Mouse (Mus musculus): ENCODE measurements at regions not wholly inside any gene's neighbourhood (a gene's known extent, or its start where the extent isn't known, plus 50 kb on each side); places are given as distances from the start of the nearest gene placed in this dataset.
"Not testable (repeated sequence)": the region's sequence is repeated elsewhere in the genome, so short reads cannot be mapped to it uniquely, and the experiment has no call there.

DNA sequence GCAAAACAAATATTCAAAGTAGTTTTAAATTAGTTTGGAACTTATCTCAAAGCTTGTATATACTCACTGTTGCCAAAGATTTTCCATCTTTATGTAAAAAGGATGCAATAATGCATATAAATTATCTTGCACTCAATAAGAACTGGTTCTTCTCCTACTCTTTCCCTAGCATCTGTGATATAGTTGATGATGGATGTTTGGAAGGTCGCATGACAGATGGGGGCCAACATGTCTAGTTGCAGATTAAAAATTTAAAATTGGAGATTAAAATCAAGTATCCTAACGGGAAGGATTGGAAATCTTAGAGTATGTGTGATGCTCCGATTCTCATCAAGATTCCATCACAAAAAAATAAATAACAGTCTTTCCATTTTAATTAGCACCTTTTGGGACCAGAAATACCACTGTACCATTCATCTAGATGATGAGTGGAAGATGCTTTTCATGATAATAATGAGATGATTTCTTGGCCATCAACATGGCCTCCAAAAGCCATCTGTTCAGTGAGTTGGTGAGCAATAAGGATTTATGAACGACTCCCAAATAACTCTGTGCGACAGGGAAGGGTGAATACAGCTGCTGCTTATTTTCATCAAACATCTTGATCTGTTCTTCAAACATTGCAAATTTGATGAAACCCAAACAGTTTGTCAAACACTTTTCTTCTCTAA lies 655.9 kb upstream of the Cdh8 start:
- no peaks in the 10 kb centered on the region for H3K36me3 ChIP-seq (ENCODE audit: control insufficient read depth, insufficient read depth)
- no peak overlapping the region for H3K27ac ChIP-seq (ENCODE audit: low read length)
- H3K4me2 ChIP-seq (ENCODE audit: low read length) = no peak overlapping the region
- 64% methylated on average over 5 of the region's 5 CpGs for WGBS
- ATAC-seq = peak; percentile 62
- H3K27me3 ChIP-seq (replicated peaks; ENCODE audit: control insufficient read depth, insufficient read depth, low read length) = no peaks in the 10 kb centered on the region
- no peak overlapping the region for H3K9ac ChIP-seq (replicated peaks; ENCODE audit: low read depth, low read length)
- no peak overlapping the region for H3K4me3 ChIP-seq (replicated peaks; ENCODE audit: low read length)
- no peaks in the 10 kb centered on the region for H3K9me3 ChIP-seq (ENCODE audit: control insufficient read depth, low read length)
- H3K4me1 ChIP-seq (replicated peaks; ENCODE audit: control insufficient read depth, insufficient read depth, low read length) = no peaks in the 10 kb centered on the region

DNA sequence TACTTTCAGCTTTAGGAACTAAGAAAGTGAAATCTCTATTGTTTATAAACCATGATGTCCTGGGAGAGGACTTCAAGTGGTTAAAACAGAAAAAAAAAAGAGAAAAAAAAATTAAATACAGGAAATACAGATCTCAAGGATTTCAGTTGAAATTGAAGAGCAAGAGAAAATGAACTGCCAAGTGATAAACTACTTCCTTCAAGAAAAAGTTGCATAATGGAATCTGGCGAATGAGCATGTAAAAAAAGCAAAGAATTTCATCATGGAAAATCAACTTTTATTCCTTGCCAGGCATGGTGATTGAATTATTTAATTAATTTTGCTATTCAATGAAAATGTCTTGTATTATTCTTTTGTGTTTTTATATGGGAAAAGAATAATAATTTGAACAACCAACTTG lies 653.5 kb upstream of the Cdh8 start:
- 77% methylated on average over 1 of the region's 1 CpGs for WGBS
- H3K27ac ChIP-seq (ENCODE audit: low read length) = no peak overlapping the region

DNA sequence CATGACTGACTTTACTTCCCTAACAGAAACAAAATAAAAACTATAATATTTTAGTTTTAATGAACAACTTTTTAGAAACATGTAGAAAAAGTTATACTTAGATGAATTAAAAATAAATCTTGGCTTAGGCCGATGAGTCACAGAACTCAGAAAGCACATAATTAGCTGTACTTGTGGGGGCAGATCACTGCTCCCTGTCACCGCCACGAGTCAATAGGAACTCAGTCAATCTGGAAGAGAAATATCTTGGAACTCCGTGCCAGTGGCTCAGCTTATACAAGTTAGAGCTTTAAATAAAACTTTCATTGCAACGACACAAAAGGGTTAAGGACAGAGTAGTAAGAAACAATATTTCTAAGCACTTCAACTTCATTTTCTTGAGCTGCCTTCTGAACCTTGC lies 622.7 kb upstream of the Cdh8 start:
- H3K4me1 ChIP-seq (replicated peaks; ENCODE audit: control insufficient read depth, insufficient read depth, low read length) = no peaks in the 10 kb centered on the region
- WGBS = 75% methylated on average over 5 of the region's 5 CpGs
- ATAC-seq = no peak
- H3K27ac ChIP-seq (ENCODE audit: low read length) = no peak overlapping the region
- H3K36me3 ChIP-seq (ENCODE audit: control insufficient read depth, insufficient read depth) = no peaks in the 10 kb centered on the region
- H3K4me3 ChIP-seq (replicated peaks; ENCODE audit: low read length) = no peak overlapping the region
- no peak overlapping the region for H3K9ac ChIP-seq (replicated peaks; ENCODE audit: low read depth, low read length)
- H3K4me2 ChIP-seq (ENCODE audit: low read length) = no peak overlapping the region
- no peaks in the 10 kb centered on the region for H3K9me3 ChIP-seq (ENCODE audit: control insufficient read depth, low read length)
- H3K27me3 ChIP-seq (replicated peaks; ENCODE audit: control insufficient read depth, insufficient read depth, low read length) = no peaks in the 10 kb centered on the region

More for the DNA sequence above, 653.5 kb upstream of the Cdh8 start:
- H3K9ac ChIP-seq (replicated peaks; ENCODE audit: low read depth, low read length) = no peak overlapping the region
- no peak for ATAC-seq
- H3K4me2 ChIP-seq (ENCODE audit: low read length) = no peak overlapping the region
- H3K36me3 ChIP-seq (ENCODE audit: control insufficient read depth, insufficient read depth) = no peaks in the 10 kb centered on the region
- H3K9me3 ChIP-seq (ENCODE audit: control insufficient read depth, low read length) = no peaks in the 10 kb centered on the region
- H3K4me1 ChIP-seq (replicated peaks; ENCODE audit: control insufficient read depth, insufficient read depth, low read length) = no peaks in the 10 kb centered on the region
- no peak overlapping the region for H3K4me3 ChIP-seq (replicated peaks; ENCODE audit: low read length)
- no peaks in the 10 kb centered on the region for H3K27me3 ChIP-seq (replicated peaks; ENCODE audit: control insufficient read depth, insufficient read depth, low read length)

DNA sequence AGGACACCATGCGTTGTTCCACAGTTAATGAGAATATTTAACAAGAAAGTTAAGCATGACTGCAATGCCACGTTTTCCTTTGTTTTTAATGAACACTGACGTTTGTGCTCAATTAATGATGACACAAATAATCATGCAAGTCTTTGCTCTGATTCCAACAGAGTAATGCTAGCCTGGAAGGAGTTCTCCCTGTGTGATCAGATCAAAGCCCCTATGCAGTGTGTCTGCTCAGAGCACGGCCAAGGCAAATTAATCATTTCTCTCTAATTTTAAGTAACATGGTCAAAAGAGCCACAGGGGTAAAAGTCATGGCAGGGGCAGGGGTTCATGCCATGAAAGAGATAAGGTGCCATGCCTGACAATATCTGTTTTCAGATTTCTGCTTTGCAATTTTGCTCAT lies 618.2 kb upstream of the Cdh8 start:
- H3K4me2 ChIP-seq (ENCODE audit: low read length) = no peak overlapping the region
- H3K4me1 ChIP-seq (replicated peaks; ENCODE audit: control insufficient read depth, insufficient read depth, low read length) = no peaks in the 10 kb centered on the region
- H3K4me3 ChIP-seq (replicated peaks; ENCODE audit: low read length) = no peak overlapping the region
- no peak overlapping the region for H3K27ac ChIP-seq (ENCODE audit: low read length)
- H3K36me3 ChIP-seq (ENCODE audit: control insufficient read depth, insufficient read depth) = no peaks in the 10 kb centered on the region
- no peaks in the 10 kb centered on the region for H3K9me3 ChIP-seq (ENCODE audit: control insufficient read depth, low read length)
- no peak for ATAC-seq
- H3K9ac ChIP-seq (replicated peaks; ENCODE audit: low read depth, low read length) = no peak overlapping the region
- WGBS = 35% methylated on average over 4 of the region's 4 CpGs
- H3K27me3 ChIP-seq (replicated peaks; ENCODE audit: control insufficient read depth, insufficient read depth, low read length) = no peaks in the 10 kb centered on the region

DNA sequence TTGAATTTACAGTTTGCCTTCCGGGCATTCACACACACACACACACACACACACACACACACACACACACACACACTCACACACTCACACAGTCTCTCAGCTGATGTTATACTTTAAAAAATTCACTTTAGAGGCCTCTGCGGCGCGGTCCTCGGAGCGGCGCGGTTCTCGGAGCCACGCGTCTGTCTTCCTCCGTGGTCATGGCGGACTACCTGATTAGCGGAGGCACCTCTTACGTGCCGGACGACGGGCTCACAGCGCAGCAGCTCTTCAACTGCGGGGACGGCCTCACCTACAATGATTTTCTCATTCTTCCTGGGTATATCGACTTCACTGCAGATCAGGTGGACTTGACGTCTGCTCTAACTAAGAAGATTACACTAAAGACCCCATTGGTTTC lies 614.1 kb upstream of the Cdh8 start:
- not testable (repeated sequence) for H3K4me2 ChIP-seq (ENCODE audit: low read length); H3K27ac ChIP-seq (ENCODE audit: low read length); ATAC-seq; H3K4me3 ChIP-seq (replicated peaks; ENCODE audit: low read length); H3K9ac ChIP-seq (replicated peaks; ENCODE audit: low read depth, low read length); H3K36me3 ChIP-seq (ENCODE audit: control insufficient read depth, insufficient read depth); H3K9me3 ChIP-seq (ENCODE audit: control insufficient read depth, low read length); H3K27me3 ChIP-seq (replicated peaks; ENCODE audit: control insufficient read depth, insufficient read depth, low read length); H3K4me1 ChIP-seq (replicated peaks; ENCODE audit: control insufficient read depth, insufficient read depth, low read length)
- WGBS = 97% methylated on average over 21 of the region's 23 CpGs

DNA sequence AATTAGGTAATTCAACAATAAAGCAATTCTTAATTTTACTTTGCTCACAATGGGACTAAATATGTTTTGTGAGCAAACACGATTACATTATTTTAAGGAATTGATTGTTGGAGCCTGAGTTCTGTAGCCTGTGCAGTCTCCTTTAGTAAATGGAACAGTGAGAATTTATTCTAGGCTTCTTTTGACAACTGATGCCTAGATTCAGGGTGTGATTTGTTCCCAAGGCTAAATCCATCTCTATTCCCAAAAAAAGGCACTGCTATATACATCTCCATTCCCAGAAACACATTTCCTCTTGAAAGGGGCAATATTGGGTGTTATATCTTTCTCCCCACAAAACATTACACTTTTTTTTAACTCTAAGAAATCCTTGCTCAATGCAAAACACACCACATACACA lies 599.4 kb upstream of the Cdh8 start:
- H3K27me3 ChIP-seq (replicated peaks; ENCODE audit: control insufficient read depth, insufficient read depth, low read length) = no peaks in the 10 kb centered on the region
- no peaks in the 10 kb centered on the region for H3K4me1 ChIP-seq (replicated peaks; ENCODE audit: control insufficient read depth, insufficient read depth, low read length)
- 90% methylated on average over 1 of the region's 1 CpGs for WGBS
- H3K9me3 ChIP-seq (ENCODE audit: control insufficient read depth, low read length) = no peaks in the 10 kb centered on the region
- no peak overlapping the region for H3K4me2 ChIP-seq (ENCODE audit: low read length)
- no peak overlapping the region for H3K27ac ChIP-seq (ENCODE audit: low read length)
- H3K9ac ChIP-seq (replicated peaks; ENCODE audit: low read depth, low read length) = no peak overlapping the region
- no peak overlapping the region for H3K4me3 ChIP-seq (replicated peaks; ENCODE audit: low read length)
- ATAC-seq = no peak
- no peaks in the 10 kb centered on the region for H3K36me3 ChIP-seq (ENCODE audit: control insufficient read depth, insufficient read depth)

DNA sequence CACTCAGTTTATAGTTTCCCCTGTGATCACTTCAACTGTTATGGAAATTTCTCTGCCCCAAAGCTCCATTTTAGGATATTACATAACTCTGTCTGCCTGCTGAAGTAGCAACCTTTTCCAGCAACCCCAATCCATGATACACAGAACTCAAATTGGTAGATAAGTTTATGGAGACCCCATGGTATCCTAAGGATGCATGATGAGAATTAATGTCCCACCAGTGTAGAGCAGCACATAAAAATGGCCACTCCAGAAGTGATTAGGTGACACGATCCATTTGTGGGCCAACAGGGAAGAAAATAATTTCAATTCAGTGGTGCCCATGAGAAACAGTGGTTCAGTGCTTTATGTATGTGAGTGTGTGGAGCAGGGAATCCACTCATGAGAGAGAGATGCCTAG lies 583.3 kb upstream of the Cdh8 start:
- Histone ChIP-seq H3K36me3 (ENCODE audit: control insufficient read depth, insufficient read depth) (no peaks in the 10 kb centered on the region), H3K4me2 (ENCODE audit: low read length) (no peak overlapping the region), H3K27me3 (replicated peaks; ENCODE audit: control insufficient read depth, insufficient read depth, low read length) (no peaks in the 10 kb centered on the region), H3K27ac (ENCODE audit: low read length) (no peak overlapping the region), H3K9ac (replicated peaks; ENCODE audit: low read depth, low read length) (no peak overlapping the region), H3K9me3 (ENCODE audit: control insufficient read depth, low read length) (no peaks in the 10 kb centered on the region), H3K4me3 (replicated peaks; ENCODE audit: low read length) (no peak overlapping the region), H3K4me1 (replicated peaks; ENCODE audit: control insufficient read depth, insufficient read depth, low read length) (no peaks in the 10 kb centered on the region)
- ATAC-seq = no peak
- 90% methylated on average over 1 of the region's 1 CpGs for WGBS

DNA sequence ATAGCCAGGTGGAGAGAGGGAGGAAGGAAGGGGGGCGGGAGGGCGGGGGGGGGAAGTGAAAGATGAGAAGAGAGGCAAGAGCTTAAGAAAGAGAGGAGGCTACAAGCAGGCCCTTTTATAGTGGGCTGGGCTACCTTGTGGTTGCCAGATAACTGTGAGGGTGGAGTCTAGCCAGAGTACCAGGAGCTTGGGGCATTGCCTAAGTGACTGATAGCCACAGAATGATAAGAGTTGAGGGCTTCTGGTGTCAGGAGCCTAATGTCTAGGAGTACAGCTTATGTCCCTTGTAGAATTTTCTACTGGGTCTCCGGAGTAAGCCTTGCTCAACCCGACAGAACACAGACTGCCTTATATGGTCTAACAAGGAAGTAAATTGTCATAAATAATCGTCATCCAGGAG lies 567.4 kb upstream of the Cdh8 start:
- Histone ChIP-seq H3K4me1 (replicated peaks; ENCODE audit: control insufficient read depth, insufficient read depth, low read length) (no peaks in the 10 kb centered on the region), H3K27me3 (replicated peaks; ENCODE audit: control insufficient read depth, insufficient read depth, low read length) (no peaks in the 10 kb centered on the region), H3K9me3 (ENCODE audit: control insufficient read depth, low read length) (no peaks in the 10 kb centered on the region), H3K27ac (ENCODE audit: low read length) (no peak overlapping the region), H3K4me2 (ENCODE audit: low read length) (no peak overlapping the region), H3K36me3 (ENCODE audit: control insufficient read depth, insufficient read depth) (no peaks in the 10 kb centered on the region), H3K4me3 (replicated peaks; ENCODE audit: low read length) (no peak overlapping the region), H3K9ac (replicated peaks; ENCODE audit: low read depth, low read length) (no peak overlapping the region)
- WGBS = 74% methylated on average over 5 of the region's 5 CpGs
- no peak for ATAC-seq

DNA sequence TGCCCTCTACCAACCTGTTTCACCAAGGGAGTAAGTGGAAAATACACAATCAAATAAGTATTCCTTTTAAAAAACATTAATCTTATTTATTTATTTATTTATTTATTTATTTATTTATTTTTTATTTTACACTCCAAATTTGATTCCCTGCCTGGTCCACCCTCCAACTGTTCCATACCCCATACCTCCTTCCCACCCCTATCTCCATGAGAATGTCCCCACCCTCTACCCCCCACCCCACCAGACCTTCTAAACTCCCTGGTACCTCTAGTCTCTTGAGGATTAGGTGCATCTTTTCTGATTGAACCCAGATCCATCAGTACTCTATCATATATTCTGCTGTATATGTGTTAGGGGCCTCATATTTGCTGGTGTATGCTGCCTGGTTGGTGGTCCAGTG lies 538.4 kb upstream of the Cdh8 start:
- no peak for ATAC-seq
- no peaks in the 10 kb centered on the region for H3K27me3 ChIP-seq (replicated peaks; ENCODE audit: control insufficient read depth, insufficient read depth, low read length)
- H3K4me1 ChIP-seq (replicated peaks; ENCODE audit: control insufficient read depth, insufficient read depth, low read length) = no peaks in the 10 kb centered on the region
- no peak overlapping the region for H3K4me3 ChIP-seq (replicated peaks; ENCODE audit: low read length)
- H3K4me2 ChIP-seq (ENCODE audit: low read length) = no peak overlapping the region
- H3K9ac ChIP-seq (replicated peaks; ENCODE audit: low read depth, low read length) = no peak overlapping the region
- H3K27ac ChIP-seq (ENCODE audit: low read length) = no peak overlapping the region
- no peaks in the 10 kb centered on the region for H3K9me3 ChIP-seq (ENCODE audit: control insufficient read depth, low read length)
- H3K36me3 ChIP-seq (ENCODE audit: control insufficient read depth, insufficient read depth) = no peaks in the 10 kb centered on the region

DNA sequence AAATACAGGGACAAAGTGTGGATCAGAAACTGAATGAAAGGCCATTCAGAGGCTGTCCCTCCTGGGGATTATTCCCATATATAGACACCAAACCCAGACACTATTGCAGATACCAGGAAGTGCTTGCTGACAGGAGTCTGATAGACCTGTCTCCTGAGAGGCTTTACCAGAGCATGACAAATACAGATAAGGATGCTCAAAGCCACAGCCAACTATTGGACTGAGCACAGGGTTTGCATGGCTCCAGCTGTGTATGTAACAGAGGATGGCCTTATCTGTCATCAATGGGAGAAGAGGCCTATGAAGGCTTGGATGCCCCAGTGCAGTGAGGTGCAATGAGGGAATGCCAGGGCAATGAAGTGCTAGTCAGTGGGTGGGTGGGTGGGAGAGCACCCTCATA lies 537.6 kb upstream of the Cdh8 start:
- ATAC-seq = no peak

More for the DNA sequence above, 537.6 kb upstream of the Cdh8 start:
- no peaks in the 10 kb centered on the region for H3K27me3 ChIP-seq (replicated peaks; ENCODE audit: control insufficient read depth, insufficient read depth, low read length)
- no peaks in the 10 kb centered on the region for H3K4me1 ChIP-seq (replicated peaks; ENCODE audit: control insufficient read depth, insufficient read depth, low read length)
- H3K4me2 ChIP-seq (ENCODE audit: low read length) = no peak overlapping the region
- no peak overlapping the region for H3K9ac ChIP-seq (replicated peaks; ENCODE audit: low read depth, low read length)
- H3K27ac ChIP-seq (ENCODE audit: low read length) = no peak overlapping the region
- H3K4me3 ChIP-seq (replicated peaks; ENCODE audit: low read length) = no peak overlapping the region
- no peaks in the 10 kb centered on the region for H3K9me3 ChIP-seq (ENCODE audit: control insufficient read depth, low read length)
- no peaks in the 10 kb centered on the region for H3K36me3 ChIP-seq (ENCODE audit: control insufficient read depth, insufficient read depth)
